Comparison of ENCODE assay signal across 8 mouse cellular contexts in genomic region chr2:170219611-170220401, GRCm38 (mm10).
DNase-seq lines count a peak whose midpoint lies in the region; ATAC-seq lines count a peak whose summit lies in the region.

No protein-coding gene starts in this region.

- peak overlapping the region; percentile 48 for H3K9ac ChIP-seq in hindbrain, embryonic 14.5 days

- no peak for ATAC-seq in CD4-positive, CD25-positive, alpha-beta regulatory T cell, adult 4 months
- no peak; the same call in 1 of the 2 replicates for ATAC-seq in hindbrain, embryonic 14.5 days (ENCODE audit: low FRiP score)

- DNase-seq in CD4-positive, CD25-positive, alpha-beta regulatory T cell, adult 2 months (ENCODE audit: low read depth, low spot score): peak; percentile 52
- peak; percentile 41 to 53 for DNase-seq in spleen, postnatal 10 days (ENCODE audit: low spot score in 2 of 2)
- no peak for DNase-seq in spleen, postnatal 36 days (ENCODE audit: low spot score in 2 of 2)
- DNase-seq in hindbrain, embryonic 14.5 days (ENCODE audit: low spot score): peak; percentile 45
- peak; percentile 11 for DNase-seq in lung, postnatal 14 days
- peak; percentile 59 for DNase-seq in thymus, postnatal 14 days
- DNase-seq in gastrocnemius, adult 18-20 months (ENCODE audit: low spot score): no peak

- H3K27ac ChIP-seq in hindbrain, embryonic 14.5 days: peak overlapping the region; percentile 86

- no peaks in the 10 kb centered on the region for H3K9me3 ChIP-seq in hindbrain, embryonic 14.5 days (ENCODE audit: control insufficient read depth, low read length)

- no peaks in the 10 kb centered on the region for H3K36me3 ChIP-seq in hindbrain, embryonic 14.5 days (replicated peaks; ENCODE audit: control insufficient read depth, insufficient read depth)

- no peaks in the 10 kb centered on the region for H3K27me3 ChIP-seq in hindbrain, embryonic 14.5 days (ENCODE audit: control insufficient read depth, insufficient read depth, low read length)

- H3K4me3 ChIP-seq in hindbrain, embryonic 14.5 days (replicated peaks; ENCODE audit: low read length): peak overlapping the region; percentile 20

- WGBS in hindbrain, embryonic 14.5 days: 1% methylated on average over 20 of the region's 20 CpGs

- peaks cover 48% of the 10 kb centered on the region for H3K4me1 ChIP-seq in hindbrain, embryonic 14.5 days (replicated peaks; ENCODE audit: control insufficient read depth, insufficient read depth, low read length)

- peak overlapping the region; percentile 51 for H3K4me2 ChIP-seq in hindbrain, embryonic 14.5 days (replicated peaks)

Comparison
In these comparisons a context has a peak if more than half of its experiments do, and no peak if none do; other contexts are left out.
1. DNase-seq: peak in CD4-positive, CD25-positive, alpha-beta regulatory T cell, adult 2 months (single experiment), spleen, postnatal 10 days (2 of 2), hindbrain, embryonic 14.5 days (single experiment), lung, postnatal 14 days (single experiment) and thymus, postnatal 14 days (single experiment); none in spleen, postnatal 36 days (0 of 2) and gastrocnemius, adult 18-20 months (single experiment).